Mouse (Mus musculus): Measurements from ENCODE around the gene Swsap1. TPM values are rescaled to one million over a fixed set of nuclear protein-coding genes. Genes with fewer than 3 reads are reported as not detected.

Gene Swsap1
- total RNA-seq, 4 experiments from 2014 or later, result 13.2 to 15.0 (median 14.8) TPM

GRCm38 (mm10) chr9:21935466-21936131 is 20.0 kb upstream of the Swsap1 start:
- no peak for DNase-seq (ENCODE audit: low spot score in 2 of 2)

DNA sequence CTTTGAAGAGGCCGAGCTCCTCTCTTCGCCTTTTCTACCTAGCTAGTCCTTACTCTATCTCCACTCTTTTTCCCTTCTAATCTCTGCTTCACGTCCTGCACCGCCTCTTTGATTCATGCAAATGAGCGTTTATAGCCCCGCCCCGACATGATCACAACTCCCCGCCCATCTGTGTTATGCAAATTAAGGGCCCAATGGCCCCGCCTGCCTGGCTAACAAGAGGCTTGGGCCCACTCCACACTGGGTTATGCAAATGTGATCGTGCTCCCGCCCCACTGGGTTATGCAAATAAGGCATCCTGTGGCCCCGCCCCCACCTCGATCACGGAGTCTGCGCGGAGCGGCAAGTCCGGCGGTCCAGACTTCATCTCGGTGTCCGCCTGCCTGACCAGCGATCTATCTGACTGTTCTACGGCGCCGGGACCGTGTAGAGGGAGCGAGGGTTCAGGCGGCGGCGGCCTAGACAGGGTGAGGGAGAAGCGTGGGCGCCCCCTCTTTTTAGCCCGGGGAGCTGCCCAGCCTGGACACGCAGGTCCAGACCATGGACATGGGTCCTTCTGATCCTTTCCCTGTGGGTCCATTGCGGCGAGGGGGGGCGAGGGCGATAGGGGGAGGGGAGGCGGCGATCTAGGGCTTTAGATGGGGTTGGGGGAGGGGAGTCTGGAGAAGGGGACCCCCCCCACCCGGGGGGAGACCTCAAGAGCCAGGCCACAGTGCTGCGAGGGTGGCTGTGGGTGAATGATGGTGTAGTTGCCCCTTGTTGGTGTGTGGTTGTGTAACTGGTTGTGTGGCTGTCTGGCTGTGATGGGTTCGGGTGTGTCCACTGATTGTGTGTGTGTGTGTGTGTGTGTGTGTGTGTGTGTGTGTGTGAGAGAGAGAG is 18.6 kb upstream of the Swsap1 start, which contains the start of gene Plppr2:
Gene Plppr2, plus strand, starts transcription at position 342 of the 879 bp plus-strand sequence.
- peak; percentile 92 to 98 for DNase-seq (ENCODE audit: low spot score in 2 of 2)

- peak in 1 of 2 experiments; percentile 68 for DNase-seq (ENCODE audit: low spot score in 2 of 2)
These were observed 17.8 kb upstream of the Swsap1 start for GRCm38 (mm10) chr9:21937711-21938175.

DNA sequence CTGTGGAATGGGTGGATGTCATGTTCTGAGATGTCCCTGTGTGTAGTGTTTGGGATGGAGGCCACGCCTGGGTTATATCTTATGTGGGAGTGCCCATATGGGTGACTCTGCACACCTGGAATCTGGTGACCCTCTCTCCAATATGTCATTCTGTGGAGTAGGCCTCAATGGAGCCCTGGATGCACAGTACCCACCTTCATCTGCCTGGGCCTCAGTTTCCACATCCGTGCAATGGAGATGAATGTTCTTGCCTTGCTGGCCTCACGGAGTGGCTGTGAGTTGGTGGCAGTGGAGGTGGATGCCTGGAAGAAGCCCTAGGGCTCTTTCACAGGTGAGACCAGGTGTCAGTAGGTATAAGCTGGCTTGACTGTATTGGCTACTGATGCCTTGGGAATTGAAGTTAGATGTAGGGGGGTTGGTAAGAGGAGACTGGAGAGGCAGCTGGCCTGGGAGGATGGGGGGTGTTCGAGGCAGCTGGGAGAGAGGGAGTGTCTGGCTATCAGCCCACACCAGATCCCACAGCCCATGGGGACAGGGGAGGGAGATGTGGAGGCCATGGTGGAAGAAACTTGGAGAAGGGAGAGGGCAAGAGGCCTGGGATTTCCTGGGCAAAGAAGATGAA is 17.2 kb upstream of the Swsap1 start:
- DNase-seq (ENCODE audit: low spot score in 2 of 2), result no peak

GRCm38 (mm10) chr9:21943046-21943445 is 12.5 kb upstream of the Swsap1 start:
- no peak for DNase-seq (ENCODE audit: low spot score in 2 of 2)

- DNase-seq (ENCODE audit: low spot score in 2 of 2), result no peak
These were observed 11.9 kb upstream of the Swsap1 start for GRCm38 (mm10) chr9:21943638-21944037.

DNA sequence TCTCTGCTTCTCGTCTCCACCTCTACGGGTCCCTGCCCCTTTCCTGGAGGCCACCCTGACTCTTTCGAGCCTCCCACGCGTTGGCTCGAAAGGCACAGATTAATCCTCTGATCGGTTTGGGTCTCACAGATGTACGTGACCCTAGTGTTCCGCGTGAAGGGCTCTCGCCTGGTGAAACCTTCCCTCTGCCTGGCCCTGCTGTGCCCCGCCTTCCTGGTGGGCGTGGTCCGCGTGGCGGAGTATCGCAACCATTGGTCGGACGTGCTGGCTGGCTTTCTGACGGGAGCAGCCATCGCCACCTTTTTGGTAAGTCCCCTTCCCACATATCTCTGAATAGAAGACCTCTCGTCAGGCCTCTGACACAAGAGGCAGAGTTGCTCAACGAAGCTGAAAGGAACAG is 11.3 kb upstream of the Swsap1 start:
- no peak for DNase-seq (ENCODE audit: low spot score in 2 of 2)

- DNase-seq (ENCODE audit: low spot score in 2 of 2), result no peak
These were observed 7.9 kb upstream of the Swsap1 start for GRCm38 (mm10) chr9:21947540-21948130.

- no peak for DNase-seq (ENCODE audit: low spot score in 2 of 2)
These were observed 7.4 kb upstream of the Swsap1 start for GRCm38 (mm10) chr9:21948146-21948545.

DNA sequence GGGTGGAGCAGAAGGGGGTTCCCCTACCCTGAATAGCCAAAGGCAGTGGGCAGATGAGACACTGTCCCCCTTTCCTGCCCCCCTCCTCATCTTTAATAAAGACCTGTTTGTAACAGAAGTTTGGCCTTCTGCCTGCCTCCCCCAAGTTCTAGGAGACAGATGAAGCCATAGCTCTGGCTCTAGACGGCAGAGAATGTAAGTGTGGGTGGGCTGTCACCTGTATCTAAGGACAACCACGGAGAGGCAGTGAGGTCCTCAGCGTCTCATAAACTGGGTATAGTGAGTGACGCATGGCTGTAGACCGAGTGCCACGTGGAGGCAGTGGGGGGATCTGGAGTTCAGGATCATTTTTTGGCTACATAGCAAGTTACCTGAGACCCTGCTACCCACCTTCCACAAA is 6.8 kb upstream of the Swsap1 start:
- DNase-seq (ENCODE audit: low spot score in 2 of 2), result peak in 1 of 2 experiments; percentile 65

- no peak for DNase-seq (ENCODE audit: low spot score in 2 of 2)
These were observed 5.2 kb upstream of the Swsap1 start for GRCm38 (mm10) chr9:21950322-21950721.

- DNase-seq (ENCODE audit: low spot score in 2 of 2), result no peak
These were observed 3.6 kb upstream of the Swsap1 start for GRCm38 (mm10) chr9:21951977-21952376.

GRCm38 (mm10) chr9:21953600-21953999 is 2.0 kb upstream of the Swsap1 start:
- peak in 1 of 2 experiments; percentile 79 for DNase-seq (ENCODE audit: low spot score in 2 of 2)

DNA sequence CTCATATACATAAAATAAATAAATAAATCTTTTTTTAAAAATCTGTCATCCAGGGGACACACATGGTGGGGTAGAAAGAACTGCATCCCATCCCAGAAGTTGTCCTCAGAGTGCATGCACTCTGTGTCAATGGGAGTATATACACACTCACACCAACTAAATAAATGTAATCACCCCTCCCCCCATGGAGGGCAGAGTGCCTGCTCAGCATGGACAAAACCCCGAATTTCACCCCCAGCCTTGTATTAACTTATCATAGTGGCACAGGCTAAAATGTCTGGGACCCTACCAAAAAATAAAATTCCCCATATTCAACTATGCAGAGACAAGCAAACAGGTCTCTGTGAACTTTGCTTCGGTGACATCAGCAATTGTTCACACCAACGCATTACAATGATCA is 920 bp upstream of the Swsap1 start:
- DNase-seq (ENCODE audit: low spot score in 2 of 2), result no peak

DNA sequence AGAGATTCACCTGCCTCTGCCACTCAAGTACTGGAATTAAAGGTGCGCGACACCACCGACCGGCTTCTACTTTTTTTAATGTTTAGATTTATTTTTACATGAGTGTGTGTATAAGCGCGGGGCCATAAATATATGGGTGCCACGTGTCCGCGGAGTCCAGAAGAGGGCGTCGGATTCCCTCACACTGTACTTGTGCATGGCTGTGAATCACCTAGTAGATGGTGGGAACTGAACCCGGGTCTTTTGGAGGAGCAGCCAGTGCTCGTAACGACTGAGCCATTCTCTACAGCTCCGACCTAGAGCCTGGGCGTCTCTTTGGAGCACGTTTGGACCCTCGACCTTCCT is 358 bp upstream of the Swsap1 start:
- no peak for DNase-seq (ENCODE audit: low spot score in 2 of 2)

- DNase-seq (ENCODE audit: low spot score in 2 of 2), result no peak
These were observed 2.8 kb downstream of the Swsap1 start for GRCm38 (mm10) chr9:21958372-21958771.

DNA sequence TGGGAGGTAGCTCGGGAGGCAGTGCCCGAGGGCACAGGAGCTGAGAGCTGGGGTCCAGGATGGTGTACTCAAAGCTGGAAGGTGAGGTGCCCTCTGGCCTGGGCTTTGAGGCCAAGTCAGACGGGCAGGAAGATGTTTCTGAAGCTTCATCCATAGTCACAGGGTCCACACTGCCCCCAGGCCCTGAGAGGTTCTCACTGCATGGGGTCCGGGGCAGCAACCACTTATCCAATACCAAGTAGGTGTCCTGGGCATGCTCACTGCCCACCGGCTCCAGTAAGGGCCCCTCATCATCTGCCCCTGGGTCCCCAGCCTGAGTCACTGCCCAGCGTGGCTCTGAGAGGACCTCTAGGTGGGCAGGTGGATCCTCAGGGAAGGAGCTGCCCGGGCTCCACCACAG is 3.7 kb downstream of the Swsap1 start:
- DNase-seq (ENCODE audit: low spot score in 2 of 2), result no peak

DNA sequence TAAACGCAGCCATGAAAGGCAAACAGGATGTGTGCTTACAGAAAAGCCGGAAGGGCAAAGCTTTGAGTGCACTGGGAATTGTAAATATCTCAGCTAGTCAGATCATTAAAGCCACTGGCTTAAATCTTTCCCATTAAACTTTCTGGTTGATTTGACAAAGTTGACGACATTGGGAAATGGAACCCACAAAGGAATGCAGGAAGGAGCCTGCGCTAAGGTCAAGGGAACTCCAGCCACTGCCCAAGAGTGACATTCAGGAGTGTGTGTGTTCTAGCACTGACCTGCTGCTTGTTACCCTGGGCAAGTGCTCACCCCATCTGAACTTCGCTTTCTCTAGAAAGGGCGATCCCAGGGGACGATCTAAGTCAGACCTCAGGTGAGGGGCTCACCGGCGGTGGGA is 4.6 kb downstream of the Swsap1 start:
- DNase-seq (ENCODE audit: low spot score in 2 of 2), result no peak

- DNase-seq (ENCODE audit: low spot score in 2 of 2), result no peak
These were observed 5.1 kb downstream of the Swsap1 start for GRCm38 (mm10) chr9:21960558-21961208.

DNA sequence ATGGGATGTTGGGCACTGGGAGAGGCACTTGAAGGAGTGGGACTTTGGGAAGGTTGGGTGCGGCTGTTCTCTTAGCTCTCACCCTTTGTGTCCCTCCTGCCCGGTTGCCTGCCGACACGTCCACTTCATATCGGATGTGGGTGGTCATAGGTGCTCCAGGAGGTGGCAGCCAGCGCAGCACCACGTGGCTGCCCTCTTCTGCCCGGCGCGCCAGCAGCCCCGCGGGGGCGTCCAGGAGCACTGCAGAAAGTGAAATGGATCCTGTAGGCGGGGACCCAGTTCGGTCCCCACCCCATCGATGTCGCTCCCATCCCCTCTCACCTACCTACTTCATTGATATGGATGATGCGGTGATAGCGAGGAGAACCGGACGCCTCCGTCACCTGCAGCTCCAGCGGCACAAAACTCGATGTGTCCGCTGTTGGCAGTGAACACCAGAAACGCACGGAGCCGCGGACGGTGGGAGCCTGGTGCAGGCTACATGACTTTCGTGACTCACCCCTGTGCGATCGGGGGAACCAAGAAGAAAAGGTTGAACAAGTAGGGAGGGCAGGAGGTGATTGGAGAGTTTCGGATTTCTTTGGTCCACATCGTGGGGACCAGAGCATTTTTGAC is 5.9 kb downstream of the Swsap1 start:
- DNase-seq (ENCODE audit: low spot score in 2 of 2), result no peak

DNA sequence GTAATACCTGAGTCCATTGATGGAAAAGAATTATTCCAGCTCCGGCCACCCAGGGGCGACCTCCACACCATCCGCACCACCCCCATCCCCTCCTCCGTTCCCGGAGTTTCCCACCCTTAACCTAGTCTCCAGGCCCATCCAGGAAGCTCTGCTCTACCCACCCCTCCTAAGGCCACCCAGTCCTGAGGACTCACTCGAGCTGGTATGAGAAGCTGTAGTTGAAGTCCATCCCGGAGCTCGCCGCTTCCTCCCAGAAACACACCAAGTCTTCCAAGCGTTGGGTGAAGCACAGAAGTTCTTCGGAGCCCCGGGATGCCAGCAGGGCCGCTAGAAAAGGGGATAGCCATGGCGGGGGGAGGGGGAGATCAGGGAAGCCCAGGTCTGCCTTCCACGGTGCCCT is 6.5 kb downstream of the Swsap1 start:
- no peak for DNase-seq (ENCODE audit: low spot score in 2 of 2)

All from left cerebral cortex, adult 8-10 months (tissue).